Mouse (Mus musculus): ENCODE results near the gene Mdga2.

DNA sequence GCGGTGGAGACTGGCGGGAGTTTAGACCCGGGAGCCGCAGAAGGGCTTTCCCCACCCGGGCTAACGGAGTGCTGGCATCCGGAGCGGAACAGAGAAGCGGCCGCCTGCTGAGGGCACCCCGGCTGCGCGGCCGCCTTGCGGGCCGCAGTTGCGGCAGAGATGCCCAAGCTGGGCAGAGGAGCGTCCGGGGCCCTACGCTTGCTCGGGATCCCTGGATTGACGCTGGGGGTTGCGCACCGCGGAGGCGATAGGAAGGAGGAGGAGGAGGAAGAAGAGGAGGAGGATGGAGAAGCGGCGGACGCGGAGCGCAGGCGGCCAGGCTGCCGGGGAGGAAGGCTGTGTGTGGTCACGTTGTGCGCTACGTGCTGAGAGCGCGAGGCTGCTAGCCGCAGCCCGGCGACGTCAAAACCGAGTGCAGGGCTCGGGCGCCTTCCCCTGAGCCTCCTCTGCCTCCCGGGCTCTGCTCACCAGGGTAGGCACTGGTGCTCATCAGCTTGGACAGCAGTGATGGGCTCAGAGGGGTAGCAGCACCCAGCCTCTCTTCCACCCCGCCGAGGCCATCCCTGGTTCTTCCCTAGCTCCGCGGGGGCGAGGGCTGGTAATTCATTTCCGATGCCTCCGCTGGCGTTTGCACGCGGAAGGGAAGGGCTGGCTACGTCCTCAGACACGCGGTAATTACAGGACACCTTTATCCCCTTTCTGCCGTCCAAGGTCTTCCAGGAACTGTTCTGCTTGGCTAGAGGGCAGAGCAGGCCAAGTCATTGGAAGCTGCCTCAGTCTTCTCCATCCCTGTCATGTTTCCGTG, at the start of gene Mdga2:
- no peak for TF ChIP-seq CTCF (IDR thresholded peaks at IDR 0.05)
- no peak for TF ChIP-seq EP300 (IDR thresholded peaks at IDR 0.05)

All from lung, postnatal 0 days (tissue).